Mouse (Mus musculus) stomach, embryonic 16.5 days (tissue): Measurements from ENCODE around the gene Map3k14. TPM values are rescaled to one million over a fixed set of nuclear protein-coding genes. Genes with fewer than 3 reads are reported as not detected.

Experiments used
- ATAC-seq: fragments of 200-750 bp; cut with Nextera tagmentation; 2 replicates; pipeline ENCODE4 v1.8.0; 2017; ENCODE audit warnings: moderate number of reproducible peaks, moderate TSS enrichment; ENCODE audit not compliant: insufficient read depth, low FRiP score
- H3K27ac ChIP-seq: fragments of 300-500 bp; sonication (generic); 2 replicates; pipeline ENCODE4 v1.5.1; 2014; ENCODE audit warnings: low read length
- H3K27me3 ChIP-seq: fragments of 300-500 bp; sonication (generic); 2 replicates; pipeline ENCODE4 v1.6.1; 2014; ENCODE audit warnings: low read length, control low read depth, mixed read lengths; ENCODE audit not compliant: control insufficient read depth, insufficient read depth
- H3K36me3 ChIP-seq: fragments of 300-500 bp; sonication (generic); 2 replicates; pipeline ENCODE4 v1.6.1; 2014; ENCODE audit warnings: low read length; ENCODE audit not compliant: control insufficient read depth, insufficient read depth
- H3K4me1 ChIP-seq: fragments of 300-500 bp; sonication (generic); 2 replicates; pipeline ENCODE4 v1.6.1; 2014; ENCODE audit warnings: low read length, control low read depth, mixed read lengths; ENCODE audit not compliant: control insufficient read depth, insufficient read depth
- H3K4me2 ChIP-seq: fragments of 300-500 bp; sonication (generic); 2 replicates; pipeline ENCODE4 v1.6.1; 2014; ENCODE audit warnings: low read depth, low read length, mixed read lengths
- H3K4me3 ChIP-seq: fragments of 300-500 bp; sonication (generic); replicated peaks from 2 replicates; pipeline ENCODE4 v1.5.1; 2014; ENCODE audit warnings: mild to moderate bottlenecking, low read length
- H3K9ac ChIP-seq: fragments of 300-500 bp; sonication (generic); 2 replicates; pipeline ENCODE4 v1.6.1; 2014; ENCODE audit warnings: low read length
- H3K9me3 ChIP-seq: fragments of 300-500 bp; sonication (generic); replicated peaks from 2 replicates; pipeline ENCODE4 v1.6.1; 2016; ENCODE audit warnings: low read length, control low read depth; ENCODE audit not compliant: control insufficient read depth
- WGBS: fragments of 180-500 bp; shearing (Covaris S2); extraction: QIAGEN DNeasy Blood & Tissue Kit; methylation state at CpG from one replicate; pipeline ENCODE4 v1.1.7; 2014; 5-methylcytosine and 5-hydroxymethylcytosine counted together
- polyA plus RNA-seq: library from polyadenylated mRNA; unstranded; fragments of >200 nt; fragmentation: Nextera tagmentation; extraction: Ambion mirVana; gene quantifications from 2 replicates; pipeline ENCODE4 v1.2.1, GENCODE M21; 2015

Gene Map3k14
- polyA plus RNA-seq, 1 experiment from 2014 or later = 4.9 TPM

- no peaks in the 10 kb centered on the region for H3K36me3 ChIP-seq
- H3K4me3 ChIP-seq = no peak overlapping the region
- H3K4me1 ChIP-seq = no peaks in the 10 kb centered on the region
- H3K27me3 ChIP-seq = no peaks in the 10 kb centered on the region
- WGBS = 68% methylated on average over 9 of the region's 9 CpGs
- no peak overlapping the region for H3K4me2 ChIP-seq
- ATAC-seq = no peak
- no peaks in the 10 kb centered on the region for H3K9me3 ChIP-seq
- H3K27ac ChIP-seq = no peak overlapping the region
- H3K9ac ChIP-seq = no peak overlapping the region
Observed at GRCm38 (mm10) chr11:103181349-103181748, 85.9 kb downstream of the Map3k14 start.

DNA sequence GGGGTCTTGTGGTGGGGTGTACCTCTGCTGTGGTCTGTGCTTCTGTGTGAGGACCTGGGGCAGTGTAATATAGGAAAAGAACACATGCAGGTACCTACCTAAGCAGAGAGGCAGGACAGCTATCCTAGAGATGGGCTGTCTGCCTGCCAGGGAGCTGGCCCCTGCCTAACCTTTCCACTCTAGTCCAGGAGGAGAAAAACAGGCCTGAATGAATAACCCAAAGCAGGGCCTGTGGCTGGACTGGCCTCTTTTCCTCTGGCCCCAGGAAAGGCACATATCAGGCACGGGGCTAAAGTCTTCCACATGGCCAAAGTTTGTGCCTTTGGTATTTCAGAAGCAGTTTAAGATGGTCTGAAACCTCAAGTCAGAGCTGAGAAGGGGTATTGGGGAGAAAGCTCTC, 86.8 kb downstream of the Map3k14 start:
- 61% methylated on average over 1 of the region's 1 CpGs for WGBS
- no peak for ATAC-seq
- no peaks in the 10 kb centered on the region for H3K36me3 ChIP-seq

GRCm38 (mm10) chr11:103178748-103179147, 88.5 kb downstream of the Map3k14 start:
- no peak overlapping the region for H3K4me3 ChIP-seq
- H3K4me1 ChIP-seq = peaks cover 5% of the 10 kb centered on the region; the same call in 1 of the 2 replicates
- no peak overlapping the region for H3K27ac ChIP-seq
- H3K9ac ChIP-seq = no peak overlapping the region
- 82% methylated on average over 8 of the region's 8 CpGs for WGBS
- H3K36me3 ChIP-seq = no peaks in the 10 kb centered on the region
- ATAC-seq = no peak
- H3K27me3 ChIP-seq = no peaks in the 10 kb centered on the region
- no peaks in the 10 kb centered on the region for H3K9me3 ChIP-seq
- H3K4me2 ChIP-seq = no peak overlapping the region

More for the DNA sequence above, 86.8 kb downstream of the Map3k14 start:
- Histone ChIP-seq H3K27me3 (no peaks in the 10 kb centered on the region), H3K4me1 (peaks cover 5% of the 10 kb centered on the region; the same call in 1 of the 2 replicates), H3K9ac (0 out of 2 replicates have a peak overlapping the region, but pooled peaks have one; percentile 11), H3K9me3 (no peaks in the 10 kb centered on the region), H3K4me2 (no peak overlapping the region), H3K4me3 (no peak overlapping the region), H3K27ac (no peak overlapping the region)

DNA sequence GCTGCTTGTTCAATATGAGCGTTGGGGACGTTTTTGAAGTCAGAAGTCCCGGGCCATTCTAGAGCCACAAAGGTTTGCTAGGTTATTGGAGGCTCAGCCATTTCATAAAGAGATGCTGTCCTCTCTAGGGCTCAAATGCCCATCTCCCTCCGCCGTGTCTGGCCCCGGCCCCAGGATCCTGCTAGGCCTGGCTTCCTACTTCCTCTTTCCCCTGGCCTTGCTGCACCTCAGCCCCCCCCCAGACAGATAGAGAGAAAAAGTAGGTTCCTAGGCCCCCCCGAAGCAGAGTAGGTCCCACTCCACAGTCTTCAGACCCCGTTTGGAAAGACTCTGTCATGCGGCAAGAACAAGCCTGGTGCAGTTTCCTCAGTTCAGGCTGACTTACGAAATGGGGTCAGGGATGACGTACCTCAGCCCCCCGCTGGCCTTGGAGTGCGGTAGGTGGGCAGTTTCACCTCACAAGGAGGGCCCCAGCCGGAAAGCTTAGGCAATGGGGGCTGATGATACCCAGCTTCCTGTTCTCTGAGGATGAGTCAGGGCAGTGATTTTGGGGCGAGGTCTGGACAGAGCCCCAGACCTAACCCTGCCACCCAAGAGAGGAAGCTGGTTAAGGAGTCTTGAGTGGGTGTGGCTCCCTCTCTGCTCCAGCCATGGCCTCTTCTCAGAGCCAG, 89.3 kb downstream of the Map3k14 start:
- no peak overlapping the region for H3K9ac ChIP-seq
- peaks cover 5% of the 10 kb centered on the region; the same call in 1 of the 2 replicates for H3K4me1 ChIP-seq
- H3K27me3 ChIP-seq = no peaks in the 10 kb centered on the region
- H3K4me3 ChIP-seq = no peak overlapping the region
- no peak overlapping the region for H3K4me2 ChIP-seq
- WGBS = 78% methylated on average over 15 of the region's 15 CpGs
- no peak for ATAC-seq
- no peaks in the 10 kb centered on the region for H3K9me3 ChIP-seq
- H3K36me3 ChIP-seq = no peaks in the 10 kb centered on the region
- H3K27ac ChIP-seq = no peak overlapping the region

DNA sequence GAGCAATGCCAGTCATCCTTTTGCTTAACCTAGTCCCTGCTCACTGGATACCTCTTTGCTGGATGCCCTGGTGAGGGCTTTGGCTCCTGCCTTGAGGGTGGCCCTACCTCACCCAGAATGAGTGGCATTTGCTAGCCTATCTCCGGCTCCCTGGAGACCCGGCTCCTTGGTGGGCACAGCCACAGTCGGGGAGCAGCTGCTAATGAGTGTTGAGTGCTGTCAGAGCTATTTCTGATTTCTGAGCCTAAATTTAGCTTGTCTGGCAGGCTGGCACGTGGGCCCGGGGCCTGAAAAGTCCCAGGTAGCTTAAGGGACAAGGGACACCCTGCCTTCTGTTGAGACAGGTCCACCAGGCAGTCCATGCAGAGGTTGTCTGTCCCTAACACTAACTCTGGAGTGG, 90.1 kb downstream of the Map3k14 start:
- 83% methylated on average over 5 of the region's 5 CpGs for WGBS
- no peak overlapping the region for H3K4me2 ChIP-seq
- no peak for ATAC-seq

GRCm38 (mm10) chr11:103176510-103176909, 90.8 kb downstream of the Map3k14 start:
- no peak overlapping the region for H3K4me3 ChIP-seq
- peaks cover 6% of the 10 kb centered on the region for H3K27me3 ChIP-seq
- no peak overlapping the region for H3K4me2 ChIP-seq
- WGBS = 96% methylated on average over 1 of the region's 1 CpGs
- no peak overlapping the region for H3K9ac ChIP-seq
- no peak for ATAC-seq
- peaks cover 5% of the 10 kb centered on the region; the same call in 1 of the 2 replicates for H3K4me1 ChIP-seq
- no peaks in the 10 kb centered on the region for H3K9me3 ChIP-seq
- no peaks in the 10 kb centered on the region for H3K36me3 ChIP-seq
- no peak overlapping the region for H3K27ac ChIP-seq

More for the DNA sequence above, 90.1 kb downstream of the Map3k14 start:
- no peak overlapping the region for H3K4me3 ChIP-seq
- H3K9ac ChIP-seq = no peak overlapping the region
- no peak overlapping the region for H3K27ac ChIP-seq
- peaks cover 5% of the 10 kb centered on the region; the same call in 1 of the 2 replicates for H3K4me1 ChIP-seq
- no peaks in the 10 kb centered on the region for H3K36me3 ChIP-seq
- H3K27me3 ChIP-seq = no peaks in the 10 kb centered on the region
- no peaks in the 10 kb centered on the region for H3K9me3 ChIP-seq

- no peak overlapping the region for H3K4me2 ChIP-seq
- H3K9me3 ChIP-seq = no peaks in the 10 kb centered on the region
- H3K27ac ChIP-seq = no peak overlapping the region
- H3K27me3 ChIP-seq = peaks cover 12% of the 10 kb centered on the region
- no peak overlapping the region for H3K9ac ChIP-seq
- no peaks in the 10 kb centered on the region for H3K36me3 ChIP-seq
- peaks cover 8% of the 10 kb centered on the region; the same call in 1 of the 2 replicates for H3K4me1 ChIP-seq
- no peak overlapping the region for H3K4me3 ChIP-seq
- WGBS = 55% methylated on average over 14 of the region's 14 CpGs
- no peak for ATAC-seq
Observed at GRCm38 (mm10) chr11:103175688-103176442, 91.4 kb downstream of the Map3k14 start.

DNA sequence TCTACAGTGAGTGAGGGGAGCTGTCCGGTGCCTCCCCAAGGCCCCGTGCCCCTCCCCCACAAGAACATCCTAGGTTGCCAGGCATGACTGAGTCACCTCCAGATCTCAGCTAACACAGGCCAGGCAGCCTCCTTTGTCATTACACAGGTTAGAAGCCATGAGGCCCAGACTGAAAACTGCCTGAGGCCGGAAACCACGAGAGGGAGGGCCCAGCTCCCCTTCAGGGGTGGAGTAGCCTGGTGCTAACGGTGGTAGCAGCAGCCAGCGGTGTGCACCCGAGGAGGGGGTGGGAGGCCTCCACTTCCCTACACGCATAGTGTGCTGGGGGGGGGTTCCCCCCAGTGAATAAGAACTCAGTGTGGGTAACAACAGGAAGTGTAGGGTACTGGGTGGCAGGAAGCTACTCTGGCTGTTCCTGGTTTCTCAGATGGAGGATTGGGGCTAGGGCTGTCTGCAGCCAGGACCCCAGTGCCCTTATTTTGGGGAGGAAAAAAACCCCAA, 92.3 kb downstream of the Map3k14 start:
- H3K9me3 ChIP-seq = no peaks in the 10 kb centered on the region
- no peak overlapping the region for H3K27ac ChIP-seq
- H3K4me1 ChIP-seq = peaks cover 8% of the 10 kb centered on the region; the same call in 1 of the 2 replicates
- 0 out of 2 replicates have a peak, but pooled peaks have one; percentile 9 for ATAC-seq
- no peak overlapping the region for H3K9ac ChIP-seq
- no peak overlapping the region for H3K4me2 ChIP-seq
- WGBS = 45% methylated on average over 8 of the region's 8 CpGs
- H3K4me3 ChIP-seq = no peak overlapping the region
- peaks cover 20% of the 10 kb centered on the region for H3K27me3 ChIP-seq
- no peaks in the 10 kb centered on the region for H3K36me3 ChIP-seq

- WGBS = 74% methylated on average over 5 of the region's 5 CpGs
- Histone ChIP-seq H3K9ac (no peak overlapping the region), H3K4me2 (0 out of 2 replicates have a peak overlapping the region, but pooled peaks have one; percentile 9), H3K27me3 (peaks cover 24% of the 10 kb centered on the region), H3K36me3 (no peaks in the 10 kb centered on the region), H3K4me1 (peaks cover 8% of the 10 kb centered on the region; the same call in 1 of the 2 replicates), H3K9me3 (no peaks in the 10 kb centered on the region), H3K4me3 (no peak overlapping the region; the same call in 1 of the 2 replicates), H3K27ac (no peak overlapping the region; the same call in none of the 2 replicates)
- no peak for ATAC-seq
Observed at GRCm38 (mm10) chr11:103174411-103174832, 92.8 kb downstream of the Map3k14 start.
